ENCODE assay signal across 15 mouse cellular contexts in the genomic region with DNA sequence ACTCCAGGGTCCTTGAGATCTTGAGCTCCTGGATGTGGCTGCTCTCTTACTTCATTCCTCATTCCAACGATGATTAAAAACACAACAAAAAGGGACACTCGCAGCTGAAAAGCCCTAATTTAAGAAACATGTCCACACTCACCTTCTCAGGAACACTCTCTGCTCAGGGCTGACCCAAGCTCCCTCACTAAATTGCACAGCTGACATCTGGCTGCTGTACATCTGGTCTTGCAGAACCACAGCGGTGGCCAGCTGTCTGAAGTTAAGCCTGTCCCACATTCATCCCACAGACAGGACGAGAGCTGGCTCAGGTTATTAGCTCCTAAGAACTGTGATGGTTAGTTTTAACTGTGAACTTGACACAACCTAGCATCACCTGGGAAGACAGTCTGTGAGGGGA. TPM values are rescaled to one million over a fixed set of nuclear protein-coding genes. Genes with fewer than 3 reads are reported as not detected.
DNase-seq lines count a peak whose midpoint lies in the region.
"Had no signal": no experiment of that assay in that cellular context is flagged by ENCODE, and none has a peak within 500 bp of the region (broad histone marks: within the 10 kb centered on the region; RNA-seq: fewer than 3 reads in every experiment).

No protein-coding gene starts in this region.

- intact Hi-C loops in heart, postnatal 10 days (cut with DNase I), result loop anchor here (2.0 kb wide), 1 partner anchor 185 kb away; no protein-coding TSS in a partner anchor
- intact Hi-C loops in left cerebral cortex, postnatal 14 days (cut with DNase I), result loop anchor here (2.0 to 10.0 kb wide), 2 partner anchors 99 to 137 kb away; a partner anchor contains a TSS

- peaks cover 85% of the 10 kb centered on the region for H3K36me3 ChIP-seq in limb, embryonic 10.5 days

- no peak overlapping the region for H3K4me3 ChIP-seq in limb, embryonic 10.5 days
- H3K4me3 ChIP-seq: embryonic facial prominence, embryonic 15.5 days; erythroblast, embryonic 14.5 days; forebrain, embryonic 10.5 days; gastrocnemius, adult 2 months; heart, embryonic 15.5 days had no signal

- H3K27me3 ChIP-seq in limb, embryonic 10.5 days (ENCODE audit: low read depth, poor library complexity, severe bottlenecking), result no peaks in the 10 kb centered on the region
- H3K27me3 ChIP-seq: CH12.LX; embryonic facial prominence, embryonic 15.5 days; heart, embryonic 15.5 days; Patski had no signal

- no peaks in the 10 kb centered on the region for H3K9me3 ChIP-seq in limb, embryonic 10.5 days (replicated peaks)
- H3K9me3 ChIP-seq: embryonic facial prominence, embryonic 15.5 days; heart, embryonic 15.5 days had no signal

- no peaks in the 10 kb centered on the region for H3K4me1 ChIP-seq in limb, embryonic 10.5 days
- H3K4me1 ChIP-seq: embryonic facial prominence, embryonic 15.5 days; forebrain, embryonic 10.5 days; heart, embryonic 15.5 days had no signal

- WGBS in limb, embryonic 10.5 days, result 89% methylated on average over 4 of the region's 4 CpGs

- peak; percentile 37 to 41 for DNase-seq in heart, postnatal 10 days
- no peak for DNase-seq in heart, adult 8-10 months (ENCODE audit: low spot score)
- peak; percentile 31 for DNase-seq in limb, embryonic 10.5 days (ENCODE audit: low spot score)
- peak; percentile 57 for DNase-seq in lung, postnatal 10 days
- DNase-seq in lung, postnatal 4 days, result peak; percentile 11 to 63
- DNase-seq in left cerebral cortex, postnatal 14 days (ENCODE audit: low spot score in 2 of 2), result no peak

- H3K27ac ChIP-seq in limb, embryonic 10.5 days, result no peak overlapping the region
- H3K27ac ChIP-seq: embryonic facial prominence, embryonic 15.5 days; forebrain, embryonic 10.5 days; gastrocnemius, adult 2 months; heart, embryonic 15.5 days; hindbrain, embryonic 14.5 days had no signal

RNA-seq across cellular contexts. Expression of a gene that starts 26.3 kb away (rescaled TPM):
- 10 to 100 TPM; 14.3 to 17.2 TPM for total RNA-seq in heart, postnatal 10 days (2021)
- total RNA-seq in heart, adult 8-10 months (2022), result 10 to 100 TPM; 24.5 to 32.4 (median 28.6) TPM
- 0.21 and 0.25 TPM in 2 replicates for polyA plus RNA-seq in limb, embryonic 10.5 days (2016; fragmentation: Nextera tagmentation; extraction: Ambion mirVana)
- total RNA-seq in left cerebral cortex, postnatal 14 days (2021), result under 1 TPM; 0.82 to 0.88 TPM
- total RNA-seq: CH12.LX; hematopoietic stem cell, adult 5-6 weeks had no signal
- polyA plus RNA-seq: erythroblast, embryonic 14.5 days; Patski had no signal

Comparison
In these comparisons a context has a peak if more than half of its experiments do, and no peak if none do; other contexts are left out.
1. DNase-seq: peak in heart, postnatal 10 days (2 of 2), limb, embryonic 10.5 days (single experiment), lung, postnatal 10 days (single experiment) and lung, postnatal 4 days (2 of 2); none in heart, adult 8-10 months (single experiment) and left cerebral cortex, postnatal 14 days (0 of 2).
2. RNA of a gene that starts 26.3 kb away (total RNA-seq): 24.5 to 32.4 TPM in heart, adult 8-10 months and 14.3 to 17.2 TPM in heart, postnatal 10 days; 0.82 to 0.88 TPM in left cerebral cortex, postnatal 14 days; every median in the first group is over 4 times any median in the second.